Mouse (Mus musculus) erythroblast, embryonic 14.5 days (primary cell): ENCODE results near the gene Col5a3. TPM values are rescaled to one million over a fixed set of nuclear protein-coding genes. Genes with fewer than 3 reads are reported as not detected.

ENCODE experiments used
- H3K27me3 ChIP-seq: 2 replicates; pipeline ENCODE4 v1.6.1; 2012; ENCODE audit warnings: inconsistent platforms; ENCODE audit not compliant: control insufficient read depth
- H3K36me3 ChIP-seq: 2 replicates; pipeline ENCODE4 v1.6.1; 2012; ENCODE audit warnings: mild to moderate bottlenecking, inconsistent platforms; ENCODE audit not compliant: control insufficient read depth
- H3K4me1 ChIP-seq: 2 replicates; pipeline ENCODE4 v1.6.1; 2012; ENCODE audit warnings: inconsistent platforms; ENCODE audit not compliant: control insufficient read depth
- H3K4me3 ChIP-seq: replicated peaks from 2 replicates; pipeline ENCODE3; 2012; ENCODE audit warnings: moderate library complexity, mild to moderate bottlenecking, inconsistent platforms
- H3K9me3 ChIP-seq: 2 replicates; pipeline ENCODE4 v1.6.1; 2012; ENCODE audit warnings: low read length, inconsistent platforms, mixed read lengths; ENCODE audit not compliant: control insufficient read depth
- GATA1 ChIP-seq: IDR thresholded peaks from 2 replicates; pipeline ENCODE4 v1.6.1; 2012; ENCODE audit warnings: low read length, inconsistent platforms, mixed read lengths
- TAL1 ChIP-seq: IDR thresholded peaks from 3 replicates; pipeline ENCODE4 v1.6.1; 2012; ENCODE audit warnings: low read length, inconsistent platforms, mixed read lengths
- polyA plus RNA-seq: library from polyadenylated mRNA; stranded (reverse); fragments of >175 nt; gene quantifications from 2 replicates; pipeline ENCODE4 v1.2.3, GENCODE M21; 2012

Col5a3 gene
- not detected in 2 replicates for polyA plus RNA-seq

DNA sequence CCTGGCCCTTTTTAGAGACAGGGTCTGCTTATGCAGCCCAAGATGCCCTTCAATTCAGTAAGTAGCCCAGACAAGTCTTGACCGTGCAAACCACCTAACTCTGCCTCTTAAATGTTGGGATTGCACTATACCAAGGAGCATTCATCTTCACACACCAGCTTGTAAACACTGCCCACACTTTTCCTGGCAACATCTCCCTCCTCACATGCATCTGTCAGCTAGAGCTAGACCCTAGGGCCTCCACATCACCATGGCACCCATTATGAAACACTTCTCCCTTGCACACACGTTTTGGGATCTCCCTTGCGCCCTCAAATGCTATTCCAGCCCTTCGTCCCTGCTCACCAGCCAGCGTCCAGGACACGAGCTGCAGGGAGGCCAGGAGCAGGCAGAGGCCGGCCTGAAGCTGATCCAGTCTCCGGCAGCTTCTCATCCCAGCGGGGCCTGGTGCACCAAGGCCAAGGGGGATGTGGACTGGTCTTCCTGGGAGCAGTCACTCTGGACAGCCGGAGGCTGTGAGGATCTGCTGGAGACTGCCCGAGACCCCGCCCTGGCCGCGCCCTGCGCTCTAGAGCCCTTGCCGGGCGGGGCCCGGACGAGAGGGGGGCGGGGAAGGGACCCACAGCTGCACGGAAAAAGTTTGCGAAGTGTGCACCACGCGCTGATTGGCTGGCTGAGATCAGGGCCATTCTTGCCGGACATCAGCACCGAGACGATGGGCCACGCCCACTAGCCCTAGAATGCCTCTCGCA, at the start of gene Col5a3:
Gene Col5a3 (minus strand): TSS at position 547 of the 752 bp plus-strand sequence.
- Histone ChIP-seq H3K9me3 (no peaks in the 10 kb centered on the region), H3K4me3 (no peak within 1 kb of the TSS), H3K4me1 (peaks cover 8% of the 10 kb centered on the region), H3K27me3 (peaks cover 24% of the 10 kb centered on the region), H3K36me3 (no peaks in the 10 kb centered on the region)
- TF ChIP-seq GATA1 (no peak), TAL1 (no peak)

GRCm38 (mm10) chr9:20862225-20862624, 47.4 kb upstream of the Col5a3 start:
- H3K9me3 ChIP-seq, result no peaks in the 10 kb centered on the region
- no peaks in the 10 kb centered on the region for H3K36me3 ChIP-seq
- H3K4me1 ChIP-seq, result peaks cover 3% of the 10 kb centered on the region
- H3K27me3 ChIP-seq, result peaks cover 5% of the 10 kb centered on the region
- TF ChIP-seq TAL1 (no peak), GATA1 (no peak)
- H3K4me3 ChIP-seq, result no peak overlapping the region

DNA sequence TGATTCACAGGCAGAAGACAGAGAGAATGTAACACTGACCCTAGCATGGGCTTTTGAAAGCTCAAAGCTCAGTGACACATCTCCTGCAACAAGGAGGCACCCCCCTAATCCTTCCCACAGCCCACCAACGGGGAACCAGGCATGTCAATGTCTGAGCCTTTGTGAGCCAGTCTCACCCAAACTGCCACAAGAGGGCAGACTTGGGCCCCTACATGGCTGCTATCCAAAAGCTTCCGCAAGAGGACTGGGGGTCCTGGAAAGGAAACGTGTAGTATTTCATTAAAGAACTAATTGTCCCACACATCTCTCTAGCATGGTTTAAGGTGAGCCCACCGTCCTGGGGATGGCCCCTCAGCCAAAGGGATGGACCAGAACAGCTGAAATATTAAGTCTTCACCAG, 47.0 kb upstream of the Col5a3 start:
- Histone ChIP-seq H3K4me1 (peaks cover 3% of the 10 kb centered on the region), H3K9me3 (no peaks in the 10 kb centered on the region), H3K36me3 (no peaks in the 10 kb centered on the region), H3K27me3 (peaks cover 5% of the 10 kb centered on the region), H3K4me3 (no peak overlapping the region)
- TF ChIP-seq TAL1, result no peak
- TF ChIP-seq GATA1, result no peak

DNA sequence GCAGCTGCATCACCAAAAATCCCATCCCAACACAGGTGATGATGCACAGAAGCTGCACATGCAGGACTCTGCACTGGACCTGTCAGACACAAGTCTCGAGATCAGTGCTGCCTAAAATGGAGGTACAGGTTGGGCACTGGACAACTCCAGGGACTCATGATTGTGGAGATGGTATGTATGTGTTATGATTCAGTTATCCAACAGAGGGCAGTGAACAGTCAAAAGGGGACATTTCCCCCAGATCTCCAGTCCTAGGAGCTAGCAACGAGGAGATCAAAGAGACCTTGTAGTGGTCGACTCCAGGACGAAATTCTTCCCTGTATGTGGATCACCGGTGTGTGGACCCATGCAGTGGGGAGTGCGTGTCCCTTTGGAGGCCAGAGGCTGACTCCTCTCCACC, 45.1 kb upstream of the Col5a3 start:
- Histone ChIP-seq H3K9me3 (no peaks in the 10 kb centered on the region), H3K27me3 (peaks cover 3% of the 10 kb centered on the region; the same call in 1 of the 2 replicates), H3K4me1 (peaks cover 3% of the 10 kb centered on the region), H3K36me3 (no peaks in the 10 kb centered on the region), H3K4me3 (no peak overlapping the region)
- TF ChIP-seq GATA1, result no peak
- no peak for TF ChIP-seq TAL1

- Histone ChIP-seq H3K4me1 (peaks cover 2% of the 10 kb centered on the region), H3K9me3 (no peaks in the 10 kb centered on the region), H3K27me3 (0 out of 2 replicates have a peak, but pooled peaks cover 2% of the 10 kb centered on the region), H3K36me3 (no peaks in the 10 kb centered on the region), H3K4me3 (no peak overlapping the region)
- no peak for TF ChIP-seq TAL1
- TF ChIP-seq GATA1, result no peak
These were observed 42.3 kb upstream of the Col5a3 start for GRCm38 (mm10) chr9:20857131-20857530.

GRCm38 (mm10) chr9:20850179-20850578, 35.3 kb upstream of the Col5a3 start:
- Histone ChIP-seq H3K27me3 (peaks cover 2% of the 10 kb centered on the region; the same call in 1 of the 2 replicates), H3K9me3 (no peaks in the 10 kb centered on the region), H3K4me3 (no peak overlapping the region), H3K4me1 (no peaks in the 10 kb centered on the region), H3K36me3 (no peaks in the 10 kb centered on the region)
- TF ChIP-seq GATA1, result no peak
- TF ChIP-seq TAL1, result no peak

GRCm38 (mm10) chr9:20842670-20843069, 27.8 kb upstream of the Col5a3 start:
- Histone ChIP-seq H3K4me1 (no peaks in the 10 kb centered on the region), H3K36me3 (no peaks in the 10 kb centered on the region), H3K9me3 (no peaks in the 10 kb centered on the region), H3K27me3 (peaks cover 2% of the 10 kb centered on the region; the same call in 1 of the 2 replicates), H3K4me3 (no peak overlapping the region)
- TF ChIP-seq GATA1, result no peak
- TF ChIP-seq TAL1, result no peak

DNA sequence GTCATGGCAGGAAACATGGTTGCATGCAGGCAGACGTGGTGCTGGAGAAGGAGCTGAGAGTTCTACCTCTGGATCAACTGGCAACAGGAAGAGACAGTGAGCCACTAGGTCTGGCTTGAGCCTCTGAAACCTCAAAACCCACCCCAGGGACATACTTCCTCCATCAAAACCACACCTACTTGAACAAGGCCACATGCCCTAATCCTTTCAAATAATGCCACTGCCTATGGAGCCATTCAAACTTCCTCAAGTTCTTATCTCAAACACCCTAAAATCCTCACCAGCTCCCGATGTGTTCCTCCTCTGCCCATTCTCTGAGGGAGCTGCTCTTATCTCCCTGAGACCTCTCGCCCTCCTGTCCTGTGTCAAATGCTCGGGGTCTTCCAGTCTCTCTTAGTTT, 27.3 kb upstream of the Col5a3 start:
- Histone ChIP-seq H3K9me3 (no peaks in the 10 kb centered on the region), H3K4me3 (no peak overlapping the region), H3K4me1 (no peaks in the 10 kb centered on the region), H3K27me3 (peaks cover 2% of the 10 kb centered on the region; the same call in 1 of the 2 replicates), H3K36me3 (no peaks in the 10 kb centered on the region)
- TF ChIP-seq GATA1, result no peak
- TF ChIP-seq TAL1, result no peak

GRCm38 (mm10) chr9:20838931-20839330, 24.1 kb upstream of the Col5a3 start:
- Histone ChIP-seq H3K9me3 (no peaks in the 10 kb centered on the region), H3K4me3 (no peak overlapping the region), H3K36me3 (no peaks in the 10 kb centered on the region), H3K4me1 (no peaks in the 10 kb centered on the region), H3K27me3 (peaks cover 2% of the 10 kb centered on the region; the same call in 1 of the 2 replicates)
- TF ChIP-seq GATA1 (no peak), TAL1 (no peak)
